Mouse (Mus musculus): Measurements from ENCODE around the gene Arv1. TPM values are rescaled to one million over a fixed set of nuclear protein-coding genes. Genes with fewer than 3 reads are reported as not detected.

Arv1 gene
- polyA plus RNA-seq, 1 experiment from 2014 or later, result 27.3 TPM

- Histone ChIP-seq H3K9me3 (ENCODE audit: control insufficient read depth, low read length) (no peaks in the 10 kb centered on the region), H3K4me2 (ENCODE audit: low read depth, severe bottlenecking) (no peak overlapping the region), H3K4me3 (ENCODE audit: low read depth, low read length) (no peak overlapping the region), H3K27ac (replicated peaks; ENCODE audit: low read depth, low read length) (no peak overlapping the region), H3K36me3 (ENCODE audit: control insufficient read depth, insufficient read depth, low read length) (peaks cover 2% of the 10 kb centered on the region; the same call in 1 of the 2 replicates), H3K9ac (ENCODE audit: low read length) (no peak overlapping the region), H3K4me1 (ENCODE audit: control insufficient read depth, insufficient read depth, low read length) (no peaks in the 10 kb centered on the region), H3K27me3 (ENCODE audit: control insufficient read depth, insufficient read depth, low read length) (no peaks in the 10 kb centered on the region)
- no peak for DNase-seq (ENCODE audit: low spot score)
- no peak for ATAC-seq (ENCODE audit: insufficient number of reproducible peaks, low FRiP score, low TSS enrichment, low read depth)
- WGBS, result 94% methylated on average over 8 of the region's 8 CpGs
Observed at GRCm38 (mm10) chr8:124705823-124706222, 16.1 kb upstream of the Arv1 start.

DNA sequence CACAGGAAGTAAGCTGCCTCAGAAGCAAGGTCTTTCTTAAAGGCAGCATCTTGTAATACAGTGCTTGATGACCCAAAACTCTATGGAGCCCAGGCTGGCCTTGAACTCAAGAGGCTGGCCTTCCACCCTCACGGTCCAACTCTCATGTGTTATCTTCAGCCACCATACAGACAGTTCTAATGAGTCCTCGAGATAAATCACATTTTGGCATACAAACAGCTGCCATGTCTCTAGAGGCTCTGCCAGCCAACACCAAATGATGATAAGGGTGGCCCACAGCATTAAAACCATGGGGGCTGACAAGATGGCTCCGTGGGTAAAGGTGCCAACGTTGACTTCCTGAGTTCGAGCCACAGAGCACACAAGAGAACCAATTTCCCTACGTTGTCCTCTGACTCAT lies 8.7 kb upstream of the Arv1 start:
- Histone ChIP-seq H3K4me2 (ENCODE audit: low read depth, severe bottlenecking) (no peak overlapping the region), H3K27ac (replicated peaks; ENCODE audit: low read depth, low read length) (no peak overlapping the region), H3K27me3 (ENCODE audit: control insufficient read depth, insufficient read depth, low read length) (no peaks in the 10 kb centered on the region), H3K36me3 (ENCODE audit: control insufficient read depth, insufficient read depth, low read length) (peaks cover 8% of the 10 kb centered on the region), H3K4me1 (ENCODE audit: control insufficient read depth, insufficient read depth, low read length) (no peaks in the 10 kb centered on the region), H3K9me3 (ENCODE audit: control insufficient read depth, low read length) (no peaks in the 10 kb centered on the region), H3K4me3 (ENCODE audit: low read depth, low read length) (no peak overlapping the region), H3K9ac (ENCODE audit: low read length) (no peak overlapping the region)
- 94% methylated on average over 6 of the region's 6 CpGs for WGBS
- ATAC-seq (ENCODE audit: insufficient number of reproducible peaks, low FRiP score, low TSS enrichment, low read depth), result no peak
- no peak for DNase-seq (ENCODE audit: low spot score)

DNA sequence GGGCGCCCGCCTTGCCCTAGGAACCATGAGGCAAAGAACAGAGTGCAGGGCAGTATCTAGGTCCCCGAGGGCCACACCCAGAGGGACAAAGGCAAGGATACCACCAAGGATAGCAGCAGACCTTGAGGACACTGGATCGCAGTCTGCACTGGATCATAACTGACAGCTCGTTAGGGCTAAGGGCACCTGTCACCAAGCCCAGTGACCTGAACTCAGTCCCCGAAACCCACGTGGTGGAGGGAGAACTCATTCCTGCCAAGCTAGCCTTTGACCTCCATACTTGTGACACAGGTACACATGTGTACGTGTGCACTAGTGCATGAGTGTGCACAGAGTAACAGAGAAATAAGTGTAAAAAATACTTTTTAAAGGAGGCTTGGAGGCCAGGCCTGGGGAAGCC lies 6.2 kb upstream of the Arv1 start:
- 0 out of 2 replicates have a peak, but pooled peaks cover under 1% of the 10 kb centered on the region for H3K4me1 ChIP-seq (ENCODE audit: control insufficient read depth, insufficient read depth, low read length)
- H3K9me3 ChIP-seq (ENCODE audit: control insufficient read depth, low read length), result no peaks in the 10 kb centered on the region
- H3K36me3 ChIP-seq (ENCODE audit: control insufficient read depth, insufficient read depth, low read length), result peaks cover 6% of the 10 kb centered on the region
- H3K9ac ChIP-seq (ENCODE audit: low read length), result no peak overlapping the region
- ATAC-seq (ENCODE audit: insufficient number of reproducible peaks, low FRiP score, low TSS enrichment, low read depth), result no peak
- H3K27ac ChIP-seq (replicated peaks; ENCODE audit: low read depth, low read length), result no peak overlapping the region
- no peak overlapping the region for H3K4me2 ChIP-seq (ENCODE audit: low read depth, severe bottlenecking)
- no peak for DNase-seq (ENCODE audit: low spot score)
- WGBS, result 87% methylated on average over 8 of the region's 8 CpGs
- no peak overlapping the region for H3K4me3 ChIP-seq (ENCODE audit: low read depth, low read length)
- H3K27me3 ChIP-seq (ENCODE audit: control insufficient read depth, insufficient read depth, low read length), result no peaks in the 10 kb centered on the region

DNA sequence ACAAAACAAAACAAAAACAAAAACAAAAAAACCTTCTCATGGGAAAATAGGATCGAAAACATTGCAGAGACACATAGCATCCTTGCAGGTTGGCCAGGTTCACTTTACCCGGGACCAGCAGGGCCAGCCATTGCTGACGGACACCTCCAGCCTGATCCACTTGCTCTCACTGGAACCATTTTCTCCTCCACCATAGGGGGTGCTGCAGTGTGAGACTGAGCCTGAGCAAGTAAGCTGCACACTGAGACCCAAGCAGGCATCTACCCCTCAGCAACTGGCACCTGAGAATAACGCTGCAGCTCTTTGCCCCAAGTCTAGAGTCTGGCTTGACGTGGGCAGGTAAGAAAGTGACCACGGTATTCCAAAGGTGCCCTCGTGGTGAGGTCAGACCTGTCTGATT lies 1.8 kb upstream of the Arv1 start:
- Histone ChIP-seq H3K27ac (replicated peaks; ENCODE audit: low read depth, low read length) (no peak overlapping the region), H3K36me3 (ENCODE audit: control insufficient read depth, insufficient read depth, low read length) (no peaks in the 10 kb centered on the region), H3K4me1 (ENCODE audit: control insufficient read depth, insufficient read depth, low read length) (peaks cover 10% of the 10 kb centered on the region; the same call in 1 of the 2 replicates), H3K4me3 (ENCODE audit: low read depth, low read length) (no peak overlapping the region), H3K4me2 (ENCODE audit: low read depth, severe bottlenecking) (no peak overlapping the region), H3K27me3 (ENCODE audit: control insufficient read depth, insufficient read depth, low read length) (no peaks in the 10 kb centered on the region), H3K9ac (ENCODE audit: low read length) (no peak overlapping the region), H3K9me3 (ENCODE audit: control insufficient read depth, low read length) (no peaks in the 10 kb centered on the region)
- DNase-seq (ENCODE audit: low spot score), result no peak
- ATAC-seq (ENCODE audit: insufficient number of reproducible peaks, low FRiP score, low TSS enrichment, low read depth), result no peak
- 86% methylated on average over 7 of the region's 7 CpGs for WGBS

DNA sequence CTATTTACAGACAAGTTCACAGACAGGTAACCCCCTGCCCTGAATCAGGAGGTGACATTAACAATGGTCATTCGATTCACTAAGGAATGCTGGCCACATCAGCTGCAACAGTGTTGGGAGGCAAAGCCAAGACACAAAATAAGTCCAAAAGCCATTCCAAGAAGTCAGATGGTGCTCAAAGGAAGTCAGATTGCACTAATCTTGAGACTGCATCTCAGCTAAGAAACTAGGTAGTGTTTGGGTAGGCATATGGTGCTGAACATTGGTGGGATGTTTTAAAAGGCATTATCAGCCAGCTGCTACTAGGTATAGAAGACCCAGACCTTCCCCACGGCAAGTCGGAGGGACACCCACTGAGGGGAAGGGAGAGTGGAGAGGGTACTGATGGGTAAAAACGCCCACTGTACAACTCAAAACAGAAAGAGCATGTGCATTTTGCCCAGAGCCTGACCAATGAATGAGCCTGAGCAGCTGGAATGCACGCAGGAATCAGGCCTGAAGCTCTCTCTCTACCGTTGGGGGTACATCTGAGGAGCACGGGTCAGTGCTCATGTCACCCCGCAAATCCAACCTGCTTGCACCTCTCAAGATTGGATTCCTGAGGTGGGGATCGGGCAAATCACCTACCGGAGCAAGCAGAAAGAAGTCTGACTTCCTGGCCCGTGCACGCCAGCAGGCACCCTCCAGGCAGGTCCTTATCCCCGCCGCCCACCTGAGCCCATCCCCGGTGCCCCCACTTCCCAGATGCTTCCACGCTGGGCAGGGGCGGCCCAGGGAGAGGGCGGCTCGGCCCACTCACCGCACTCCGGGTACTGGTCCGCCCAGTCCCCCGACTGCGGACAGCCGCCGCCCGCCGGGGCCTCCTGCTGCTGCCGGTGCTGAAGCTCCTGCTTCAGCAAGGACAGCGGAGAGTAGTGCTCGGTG lies 739 bp upstream of the Arv1 start:
- DNase-seq (ENCODE audit: low spot score) (no peak), ATAC-seq (ENCODE audit: insufficient number of reproducible peaks, low FRiP score, low TSS enrichment, low read depth) (peak; percentile 64; the same call in 1 of the 2 replicates)
- H3K4me3 ChIP-seq (ENCODE audit: low read depth, low read length), result peak overlapping the region; percentile 99
- peak overlapping the region; percentile 85 for H3K9ac ChIP-seq (ENCODE audit: low read length)
- no peaks in the 10 kb centered on the region for H3K27me3 ChIP-seq (ENCODE audit: control insufficient read depth, insufficient read depth, low read length)
- WGBS, result 4% methylated on average over 29 of the region's 31 CpGs
- peak overlapping the region; percentile 88 for H3K4me2 ChIP-seq (ENCODE audit: low read depth, severe bottlenecking)
- no peaks in the 10 kb centered on the region for H3K36me3 ChIP-seq (ENCODE audit: control insufficient read depth, insufficient read depth, low read length)
- H3K4me1 ChIP-seq (ENCODE audit: control insufficient read depth, insufficient read depth, low read length), result peaks cover 10% of the 10 kb centered on the region; the same call in 1 of the 2 replicates
- H3K9me3 ChIP-seq (ENCODE audit: control insufficient read depth, low read length), result no peaks in the 10 kb centered on the region
- no peak overlapping the region for H3K27ac ChIP-seq (replicated peaks; ENCODE audit: low read depth, low read length)

DNA sequence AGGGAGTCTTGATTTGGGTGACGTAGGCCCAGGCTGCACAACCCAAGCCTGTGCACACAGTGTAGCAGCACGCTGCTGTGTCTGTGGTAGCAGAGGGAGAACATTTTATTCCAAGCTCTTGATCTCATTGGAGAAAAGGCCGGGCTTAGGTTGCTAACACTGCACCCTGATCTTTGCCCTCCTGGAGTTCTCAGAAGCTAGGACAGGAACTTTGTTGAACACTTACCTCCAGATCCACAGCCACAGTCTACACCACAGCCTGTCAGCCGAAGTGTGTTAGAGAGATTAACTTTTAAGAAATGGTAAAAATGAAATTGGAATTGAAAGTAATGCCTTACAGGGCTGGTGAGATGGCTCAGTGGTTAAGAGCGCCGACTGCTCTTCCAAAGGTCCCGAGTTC lies 2.4 kb downstream of the Arv1 start:
- no peak overlapping the region for H3K4me2 ChIP-seq (ENCODE audit: low read depth, severe bottlenecking)
- WGBS, result 93% methylated on average over 7 of the region's 7 CpGs
- no peak for DNase-seq (ENCODE audit: low spot score)
- peaks cover 10% of the 10 kb centered on the region; the same call in 1 of the 2 replicates for H3K4me1 ChIP-seq (ENCODE audit: control insufficient read depth, insufficient read depth, low read length)
- H3K9me3 ChIP-seq (ENCODE audit: control insufficient read depth, low read length), result no peaks in the 10 kb centered on the region
- no peak overlapping the region for H3K27ac ChIP-seq (replicated peaks; ENCODE audit: low read depth, low read length)
- no peaks in the 10 kb centered on the region for H3K27me3 ChIP-seq (ENCODE audit: control insufficient read depth, insufficient read depth, low read length)
- no peak overlapping the region for H3K9ac ChIP-seq (ENCODE audit: low read length)
- no peak for ATAC-seq (ENCODE audit: insufficient number of reproducible peaks, low FRiP score, low TSS enrichment, low read depth)
- peaks cover under 1% of the 10 kb centered on the region; the same call in 1 of the 2 replicates for H3K36me3 ChIP-seq (ENCODE audit: control insufficient read depth, insufficient read depth, low read length)
- no peak overlapping the region for H3K4me3 ChIP-seq (ENCODE audit: low read depth, low read length)

GRCm38 (mm10) chr8:124732828-124733227 lies 10.9 kb downstream of the Arv1 start:
- H3K36me3 ChIP-seq (ENCODE audit: control insufficient read depth, insufficient read depth, low read length), result peaks cover 34% of the 10 kb centered on the region
- H3K4me1 ChIP-seq (ENCODE audit: control insufficient read depth, insufficient read depth, low read length), result no peaks in the 10 kb centered on the region
- no peaks in the 10 kb centered on the region for H3K9me3 ChIP-seq (ENCODE audit: control insufficient read depth, low read length)
- DNase-seq (ENCODE audit: low spot score) (no peak), ATAC-seq (ENCODE audit: insufficient number of reproducible peaks, low FRiP score, low TSS enrichment, low read depth) (no peak)
- no peak overlapping the region for H3K9ac ChIP-seq (ENCODE audit: low read length)
- H3K27me3 ChIP-seq (ENCODE audit: control insufficient read depth, insufficient read depth, low read length), result no peaks in the 10 kb centered on the region
- WGBS, result 92% methylated on average over 8 of the region's 8 CpGs
- no peak overlapping the region for H3K4me2 ChIP-seq (ENCODE audit: low read depth, severe bottlenecking)
- no peak overlapping the region for H3K4me3 ChIP-seq (ENCODE audit: low read depth, low read length)
- no peak overlapping the region for H3K27ac ChIP-seq (replicated peaks; ENCODE audit: low read depth, low read length)

GRCm38 (mm10) chr8:124735371-124735911 lies 13.5 kb downstream of the Arv1 start:
- Histone ChIP-seq H3K4me1 (ENCODE audit: control insufficient read depth, insufficient read depth, low read length) (no peaks in the 10 kb centered on the region), H3K9ac (ENCODE audit: low read length) (no peak overlapping the region), H3K27me3 (ENCODE audit: control insufficient read depth, insufficient read depth, low read length) (no peaks in the 10 kb centered on the region), H3K27ac (replicated peaks; ENCODE audit: low read depth, low read length) (no peak overlapping the region), H3K4me3 (ENCODE audit: low read depth, low read length) (no peak overlapping the region), H3K4me2 (ENCODE audit: low read depth, severe bottlenecking) (no peak overlapping the region), H3K9me3 (ENCODE audit: control insufficient read depth, low read length) (no peaks in the 10 kb centered on the region), H3K36me3 (ENCODE audit: control insufficient read depth, insufficient read depth, low read length) (peaks cover 31% of the 10 kb centered on the region)
- ATAC-seq (ENCODE audit: insufficient number of reproducible peaks, low FRiP score, low TSS enrichment, low read depth) (no peak), DNase-seq (ENCODE audit: low spot score) (no peak)
- WGBS, result 43% methylated on average over 3 of the region's 3 CpGs

Data from limb, embryonic 11.5 days (tissue).